ENCODE assay signal across 8 mouse cellular contexts in the genomic region with DNA sequence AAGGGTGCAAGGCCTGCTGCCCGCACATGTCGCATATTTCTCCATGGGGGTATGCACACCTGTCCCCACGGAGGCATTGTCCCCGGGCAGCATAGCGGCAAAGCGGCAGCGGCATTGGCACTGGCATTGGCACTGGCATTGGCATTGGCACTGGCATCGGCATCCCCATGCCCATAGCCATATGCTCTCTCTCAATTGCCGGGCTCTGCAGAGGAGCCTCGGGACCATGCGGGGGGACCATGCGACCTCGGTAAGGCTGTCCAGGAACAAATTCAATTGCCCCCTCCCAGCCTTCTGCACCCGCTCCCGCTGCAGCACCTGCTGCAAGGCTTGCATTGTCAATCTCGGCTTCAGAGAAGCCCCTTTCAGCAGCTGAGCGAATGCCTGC. TPM values are rescaled to one million over a fixed set of nuclear protein-coding genes. Genes with fewer than 3 reads are reported as not detected.
DNase-seq lines count a peak whose midpoint lies in the region; ATAC-seq lines count a peak whose summit lies in the region.

No protein-coding gene starts in this region.

- ATAC-seq in lung, embryonic 16.5 days (ENCODE audit: low read depth) = peak; percentile 26; the same call in 1 of the 2 replicates
- no peak; the same call in 1 of the 2 replicates for ATAC-seq in forebrain, embryonic 13.5 days
- ATAC-seq in limb, embryonic 11.5 days (ENCODE audit: insufficient number of reproducible peaks, low FRiP score, low TSS enrichment, low read depth) = peak; percentile 78
- peak; percentile 60; the same call in 1 of the 2 replicates for ATAC-seq in neural tube, embryonic 15.5 days (ENCODE audit: low FRiP score)

- peak overlapping the region; percentile 77 for H3K4me2 ChIP-seq in lung, embryonic 16.5 days (ENCODE audit: low read depth, low read length)
- peak overlapping the region; percentile 73 for H3K4me2 ChIP-seq in forebrain, embryonic 13.5 days
- H3K4me2 ChIP-seq in limb, embryonic 11.5 days (ENCODE audit: low read depth, severe bottlenecking) = peak overlapping the region; percentile 45
- peak overlapping the region; percentile 62 for H3K4me2 ChIP-seq in neural tube, embryonic 15.5 days

- no peak overlapping the region for H3K27ac ChIP-seq in lung, embryonic 16.5 days (ENCODE audit: low read length)
- peak overlapping the region; percentile 96 for H3K27ac ChIP-seq in forebrain, embryonic 13.5 days
- H3K27ac ChIP-seq in limb, embryonic 11.5 days (replicated peaks; ENCODE audit: low read depth, low read length) = no peak overlapping the region
- H3K27ac ChIP-seq in neural tube, embryonic 15.5 days (replicated peaks) = peak overlapping the region; percentile 88

- peak overlapping the region; percentile 75 for H3K9ac ChIP-seq in lung, embryonic 16.5 days (ENCODE audit: low read length)
- H3K9ac ChIP-seq in forebrain, embryonic 13.5 days = peak overlapping the region; percentile 86
- no peak overlapping the region for H3K9ac ChIP-seq in limb, embryonic 11.5 days (ENCODE audit: low read length)
- H3K9ac ChIP-seq in neural tube, embryonic 15.5 days (replicated peaks) = peak overlapping the region; percentile 73

- no peak for DNase-seq in lung, postnatal 10 days
- DNase-seq in limb, embryonic 11.5 days (ENCODE audit: low spot score) = no peak
- no peak for DNase-seq in Muller cell, postnatal 12 days (ENCODE audit: inconsistent ontology term)
- no peak for DNase-seq in adrenal gland, adult 18-20 months (ENCODE audit: low spot score in 2 of 2)
- no peak for DNase-seq in layer of hippocampus, adult 8-10 months (ENCODE audit: low spot score in 2 of 2)

- H3K4me1 ChIP-seq in lung, embryonic 16.5 days (replicated peaks; ENCODE audit: control insufficient read depth, insufficient read depth, low read length) = peaks cover 5% of the 10 kb centered on the region; the same call in 1 of the 2 replicates
- H3K4me1 ChIP-seq in forebrain, embryonic 13.5 days = 0 out of 2 replicates have a peak, but pooled peaks cover 7% of the 10 kb centered on the region
- H3K4me1 ChIP-seq in limb, embryonic 11.5 days (ENCODE audit: control insufficient read depth, insufficient read depth, low read length) = no peaks in the 10 kb centered on the region
- peaks cover 11% of the 10 kb centered on the region for H3K4me1 ChIP-seq in neural tube, embryonic 15.5 days

- no peaks in the 10 kb centered on the region for H3K27me3 ChIP-seq in lung, embryonic 16.5 days (ENCODE audit: control insufficient read depth, insufficient read depth, low read depth, low read length)
- no peaks in the 10 kb centered on the region for H3K27me3 ChIP-seq in forebrain, embryonic 13.5 days
- H3K27me3 ChIP-seq in limb, embryonic 11.5 days (ENCODE audit: control insufficient read depth, insufficient read depth, low read length) = no peaks in the 10 kb centered on the region
- no peaks in the 10 kb centered on the region for H3K27me3 ChIP-seq in neural tube, embryonic 15.5 days (replicated peaks)

- WGBS in lung, embryonic 16.5 days = 57% methylated on average over 17 of the region's 17 CpGs
- WGBS in forebrain, embryonic 13.5 days = 38% methylated on average over 17 of the region's 17 CpGs
- WGBS in limb, embryonic 11.5 days = 65% methylated on average over 17 of the region's 17 CpGs
- 57% methylated on average over 17 of the region's 17 CpGs for WGBS in neural tube, embryonic 15.5 days

- peak overlapping the region; percentile 66 for H3K4me3 ChIP-seq in lung, embryonic 16.5 days (ENCODE audit: low read length)
- peak overlapping the region; percentile 71 for H3K4me3 ChIP-seq in forebrain, embryonic 13.5 days
- H3K4me3 ChIP-seq in limb, embryonic 11.5 days (ENCODE audit: low read depth, low read length) = peak overlapping the region; percentile 74
- H3K4me3 ChIP-seq in neural tube, embryonic 15.5 days (replicated peaks) = peak overlapping the region; percentile 66

- no peaks in the 10 kb centered on the region for H3K9me3 ChIP-seq in lung, embryonic 16.5 days (ENCODE audit: control insufficient read depth, low read length)
- H3K9me3 ChIP-seq in forebrain, embryonic 13.5 days (replicated peaks) = peaks cover 18% of the 10 kb centered on the region
- H3K9me3 ChIP-seq in limb, embryonic 11.5 days (ENCODE audit: control insufficient read depth, low read length) = no peaks in the 10 kb centered on the region; the same call in 1 of the 2 replicates
- H3K9me3 ChIP-seq in neural tube, embryonic 15.5 days (replicated peaks) = 0 out of 2 replicates have a peak, but pooled peaks cover 6% of the 10 kb centered on the region

- no peaks in the 10 kb centered on the region for H3K36me3 ChIP-seq in lung, embryonic 16.5 days (ENCODE audit: control insufficient read depth, insufficient read depth, low read length)
- no peaks in the 10 kb centered on the region for H3K36me3 ChIP-seq in forebrain, embryonic 13.5 days (ENCODE audit: poor library complexity, severe bottlenecking)
- H3K36me3 ChIP-seq in limb, embryonic 11.5 days (ENCODE audit: control insufficient read depth, insufficient read depth, low read length) = no peaks in the 10 kb centered on the region
- no peaks in the 10 kb centered on the region for H3K36me3 ChIP-seq in neural tube, embryonic 15.5 days

RNA-seq across cellular contexts. Expression of a gene that starts 0.8 kb away (rescaled TPM):
- polyA plus RNA-seq in lung, embryonic 16.5 days (2015; fragmentation: Nextera tagmentation; extraction: Ambion mirVana) = 3.5 and 4.2 TPM in 2 replicates
- polyA plus RNA-seq in forebrain, embryonic 13.5 days (2015; fragmentation: Nextera tagmentation; extraction: Ambion mirVana) = 21.7 and 25.0 TPM in 2 replicates
- polyA plus RNA-seq in limb, embryonic 11.5 days (2014; fragmentation: Nextera tagmentation; extraction: Ambion mirVana) = 6.6 and 7.8 TPM in 2 replicates
- polyA plus RNA-seq in neural tube, embryonic 15.5 days (2015; fragmentation: Nextera tagmentation; extraction: Ambion mirVana) = 17.1 and 21.2 TPM in 2 replicates
- total RNA-seq in adrenal gland, adult 18-20 months (2021) = 1 to 10 TPM; 1.2 to 1.3 TPM
- total RNA-seq in layer of hippocampus, adult 8-10 months (2022) = under 1 TPM; 0.29 to 0.82 (median 0.74) TPM

RNA-seq across cellular contexts. Expression of a gene that starts 42.3 kb away (rescaled TPM):
- polyA plus RNA-seq in lung, embryonic 16.5 days (2015; fragmentation: Nextera tagmentation; extraction: Ambion mirVana) = 1.1 TPM in 2 replicates
- polyA plus RNA-seq in forebrain, embryonic 13.5 days (2015; fragmentation: Nextera tagmentation; extraction: Ambion mirVana) = 16.6 and 22.1 TPM in 2 replicates
- 3.0 and 5.6 TPM in 2 replicates for polyA plus RNA-seq in limb, embryonic 11.5 days (2014; fragmentation: Nextera tagmentation; extraction: Ambion mirVana)
- 12.0 and 13.8 TPM in 2 replicates for polyA plus RNA-seq in neural tube, embryonic 15.5 days (2015; fragmentation: Nextera tagmentation; extraction: Ambion mirVana)
- 1 to 10 TPM in 1 of 2 experiments, under 1 TPM in 1; 0.80 to 1.2 TPM for total RNA-seq in adrenal gland, adult 18-20 months (2021)
- total RNA-seq in layer of hippocampus, adult 8-10 months (2022) = 1 to 10 TPM; 1.4 to 1.8 (median 1.6) TPM

RNA-seq across cellular contexts. Expression of a gene that starts 45.2 kb away (rescaled TPM):
- 20.8 and 25.3 TPM in 2 replicates for polyA plus RNA-seq in lung, embryonic 16.5 days (2015; fragmentation: Nextera tagmentation; extraction: Ambion mirVana)
- 56.3 and 66.0 TPM in 2 replicates for polyA plus RNA-seq in forebrain, embryonic 13.5 days (2015; fragmentation: Nextera tagmentation; extraction: Ambion mirVana)
- polyA plus RNA-seq in limb, embryonic 11.5 days (2014; fragmentation: Nextera tagmentation; extraction: Ambion mirVana) = 53.6 and 54.6 TPM in 2 replicates
- polyA plus RNA-seq in neural tube, embryonic 15.5 days (2015; fragmentation: Nextera tagmentation; extraction: Ambion mirVana) = 7.2 and 10.2 TPM in 2 replicates
- 1 to 10 TPM in 1 of 2 experiments, under 1 TPM in 1; 0.64 to 1.1 TPM for total RNA-seq in adrenal gland, adult 18-20 months (2021)
- total RNA-seq in layer of hippocampus, adult 8-10 months (2022) = under 1 TPM; 0.27 to 0.75 (median 0.35) TPM

Comparison
In these comparisons a context has a peak if more than half of its experiments do, and no peak if none do; other contexts are left out.
1. H3K27ac ChIP-seq: peak in forebrain, embryonic 13.5 days (single experiment) and neural tube, embryonic 15.5 days (single experiment); none in lung, embryonic 16.5 days (single experiment) and limb, embryonic 11.5 days (single experiment).
2. Peak in every context shown above with its lines, with median percentiles within 50 percentile points of each other: H3K4me2 ChIP-seq and H3K4me3 ChIP-seq.